Mouse (Mus musculus): Measurements from ENCODE around the gene Taldo1. TPM values are rescaled to one million over a fixed set of nuclear protein-coding genes. Genes with fewer than 3 reads are reported as not detected.
A peak's percentile ranks its signal among the peaks of the same experiment; 100 is the strongest.

Taldo1 gene
- polyA plus RNA-seq, 1 experiment from 2014 or later, result 280 TPM

DNA sequence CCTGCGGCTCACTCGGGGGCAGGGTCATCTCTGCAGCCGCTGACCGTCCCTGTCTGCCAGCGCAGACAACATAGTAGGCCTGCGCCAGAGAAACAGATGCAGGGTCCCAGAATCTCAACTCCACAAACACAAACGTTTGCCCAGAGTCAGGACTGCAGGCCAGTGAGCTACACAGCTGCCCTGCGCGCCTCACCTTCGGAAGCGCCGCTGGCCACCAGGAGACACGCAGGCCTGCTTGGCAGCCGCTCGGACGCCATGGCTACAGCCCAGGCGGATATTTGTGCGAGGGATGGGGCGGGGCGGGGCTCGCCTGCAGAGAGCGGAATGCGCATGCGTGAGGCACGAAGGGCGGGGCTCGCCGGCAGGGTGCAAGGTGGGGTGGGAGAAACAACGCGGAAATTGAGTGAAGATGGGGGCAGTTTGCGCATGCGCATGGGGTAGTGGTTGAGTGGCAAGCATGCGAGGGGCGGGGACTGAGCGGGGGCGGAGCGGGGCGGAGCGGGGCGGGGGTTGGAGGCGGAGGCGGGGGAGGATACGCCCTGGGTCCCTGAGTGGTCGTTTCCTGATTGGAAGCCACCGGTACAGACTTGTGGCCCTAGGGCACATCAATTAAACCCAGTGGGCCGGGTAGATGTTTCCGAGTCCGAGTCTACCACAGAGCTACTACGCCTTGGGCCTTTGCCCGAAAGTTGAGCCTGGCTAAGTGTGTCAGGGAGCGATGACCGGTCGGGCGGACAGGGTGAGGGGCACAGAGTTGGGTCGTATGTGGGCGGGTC, 22.0 kb downstream of the Taldo1 start, which contains the start of gene Gatd1:
Gene Gatd1, minus strand, starts transcription at position 328 of the 776 bp plus-strand sequence.
- Histone ChIP-seq H3K4me1 (peaks cover 15% of the 10 kb centered on the region), H3K36me3 (peaks cover 29% of the 10 kb centered on the region), H3K27me3 (no peaks in the 10 kb centered on the region), H3K4me3 (peak within 1 kb of the TSS; percentile 86), H3K9ac (peak within 1 kb of the TSS; percentile 87), H3K27ac (peak within 1 kb of the TSS; percentile 78), H3K9me3 (no peaks in the 10 kb centered on the region), H3K4me2 (replicated peaks) (peak within 1 kb of the TSS; percentile 84)
- ATAC-seq (ENCODE audit: low FRiP score, low read depth), result peak; percentile 88
- 0% methylated on average over 48 of the region's 56 CpGs for WGBS

DNA sequence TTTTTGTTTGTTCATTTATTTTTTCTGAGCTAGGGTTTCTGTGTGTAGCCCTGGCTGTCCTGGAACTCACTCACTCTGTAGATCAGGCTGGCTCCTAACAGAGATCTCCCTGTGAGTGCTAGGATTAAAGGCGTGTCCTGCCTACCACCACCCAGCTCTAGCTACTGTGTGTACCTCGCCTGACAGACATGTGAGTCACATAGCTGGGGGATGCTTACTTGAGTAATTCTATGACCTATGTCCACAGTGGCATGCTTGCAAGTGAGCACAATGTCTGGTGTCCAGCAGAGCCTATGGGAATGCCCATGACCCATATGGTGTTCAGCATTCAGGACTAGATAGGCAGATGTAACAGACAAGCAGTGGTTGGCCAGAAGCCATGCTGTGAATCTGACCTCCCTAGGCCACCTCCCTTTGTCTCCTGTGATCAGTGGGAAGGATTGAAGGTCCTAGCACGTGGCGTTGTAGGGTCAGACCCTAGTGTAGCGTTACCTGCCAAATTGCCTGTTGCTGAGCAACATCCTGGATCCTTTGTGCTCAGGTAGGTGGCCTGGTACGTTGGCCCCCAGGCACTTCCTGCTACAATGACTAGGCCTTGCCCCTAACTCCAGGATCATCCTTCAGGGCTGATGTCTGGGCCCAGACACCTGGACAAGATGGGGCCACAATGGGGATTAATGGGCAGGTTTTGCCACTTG, 24.3 kb downstream of the Taldo1 start:
- WGBS, result 80% methylated on average over 6 of the region's 6 CpGs
- Histone ChIP-seq H3K9me3 (no peaks in the 10 kb centered on the region), H3K36me3 (peaks cover 6% of the 10 kb centered on the region), H3K4me2 (replicated peaks) (no peak overlapping the region), H3K9ac (no peak overlapping the region), H3K27ac (no peak overlapping the region), H3K4me1 (peaks cover 13% of the 10 kb centered on the region), H3K4me3 (no peak overlapping the region), H3K27me3 (no peaks in the 10 kb centered on the region)
- no peak for ATAC-seq (ENCODE audit: low FRiP score, low read depth)

DNA sequence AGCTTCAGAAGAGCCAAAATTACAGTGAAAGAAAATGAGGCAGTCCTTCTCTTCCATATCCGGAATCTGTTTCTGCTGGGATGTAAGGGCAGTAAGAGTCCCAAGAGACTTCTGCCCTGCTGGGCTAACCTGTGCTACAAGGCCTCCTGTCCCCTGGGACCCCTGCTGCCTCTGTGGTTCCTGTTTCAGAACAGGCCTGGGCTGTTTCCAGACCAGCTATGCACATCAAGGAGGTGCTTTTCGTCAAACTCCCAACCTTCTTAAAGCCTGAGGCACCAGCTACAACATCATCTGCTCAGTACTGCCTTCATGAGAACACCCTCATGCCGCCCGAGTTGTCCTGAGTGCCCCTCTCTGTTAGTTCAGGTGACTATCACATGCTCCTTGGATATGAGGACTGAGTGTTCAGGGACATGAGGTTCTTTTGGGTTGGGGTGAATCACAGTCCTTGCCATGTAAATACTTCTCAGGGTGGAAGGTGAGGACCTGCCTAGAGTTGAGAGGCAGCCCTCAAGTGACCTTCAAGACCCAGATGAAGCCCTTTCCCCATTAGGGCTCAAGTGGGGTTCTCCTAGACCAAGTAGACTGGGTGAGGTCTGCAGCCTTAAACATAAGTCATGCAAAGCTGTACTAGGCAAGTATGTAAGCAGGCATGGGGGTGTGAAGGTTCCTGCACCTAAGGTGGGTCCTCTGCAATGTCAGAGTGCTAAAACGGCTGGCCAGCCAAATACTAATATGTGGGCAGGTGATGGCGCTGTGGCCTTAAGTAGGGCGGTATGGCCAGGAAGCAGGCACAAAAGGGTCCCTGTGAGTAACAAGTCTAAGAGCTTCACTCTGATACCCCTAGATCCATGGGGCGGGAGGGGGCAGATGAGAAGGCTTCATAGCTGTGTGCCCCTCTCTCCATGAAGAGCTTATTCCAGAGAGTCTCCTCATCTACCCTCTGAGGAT, 26.0 kb downstream of the Taldo1 start:
- ATAC-seq (ENCODE audit: low FRiP score, low read depth), result no peak
- H3K4me1 ChIP-seq, result peaks cover 8% of the 10 kb centered on the region
- 68% methylated on average over 8 of the region's 8 CpGs for WGBS
- H3K36me3 ChIP-seq, result no peaks in the 10 kb centered on the region
- no peak overlapping the region for H3K4me2 ChIP-seq (replicated peaks)
- no peaks in the 10 kb centered on the region for H3K9me3 ChIP-seq
- H3K27ac ChIP-seq, result no peak overlapping the region
- H3K27me3 ChIP-seq, result no peaks in the 10 kb centered on the region
- H3K9ac ChIP-seq, result no peak overlapping the region
- H3K4me3 ChIP-seq, result no peak overlapping the region

DNA sequence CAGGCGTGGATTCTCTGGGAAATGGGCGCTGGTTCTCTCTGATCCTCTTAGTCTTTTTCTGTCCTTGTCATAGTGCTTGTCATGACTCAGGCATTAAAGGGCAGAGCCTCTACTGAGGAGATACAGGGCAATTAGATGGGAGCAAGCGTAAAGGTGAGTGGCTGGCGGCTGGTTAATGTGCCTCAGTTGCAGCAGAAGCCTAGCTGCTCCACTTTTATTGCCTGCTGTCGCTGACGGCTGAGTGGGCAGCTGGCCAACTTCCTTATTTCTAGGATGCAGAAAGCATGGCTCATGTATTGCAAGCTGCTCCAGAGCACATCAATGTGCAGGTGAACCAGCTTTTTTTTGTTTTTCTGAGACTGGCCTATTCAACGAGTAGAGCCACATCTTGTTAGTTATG, 27.0 kb downstream of the Taldo1 start:
- H3K9ac ChIP-seq, result no peak overlapping the region
- no peak overlapping the region for H3K4me3 ChIP-seq
- WGBS, result 37% methylated on average over 7 of the region's 7 CpGs
- peaks cover 4% of the 10 kb centered on the region for H3K4me1 ChIP-seq
- no peaks in the 10 kb centered on the region for H3K9me3 ChIP-seq
- no peak overlapping the region for H3K27ac ChIP-seq
- H3K4me2 ChIP-seq (replicated peaks), result no peak overlapping the region
- no peak for ATAC-seq (ENCODE audit: low FRiP score, low read depth)
- H3K27me3 ChIP-seq, result no peaks in the 10 kb centered on the region
- H3K36me3 ChIP-seq, result no peaks in the 10 kb centered on the region

DNA sequence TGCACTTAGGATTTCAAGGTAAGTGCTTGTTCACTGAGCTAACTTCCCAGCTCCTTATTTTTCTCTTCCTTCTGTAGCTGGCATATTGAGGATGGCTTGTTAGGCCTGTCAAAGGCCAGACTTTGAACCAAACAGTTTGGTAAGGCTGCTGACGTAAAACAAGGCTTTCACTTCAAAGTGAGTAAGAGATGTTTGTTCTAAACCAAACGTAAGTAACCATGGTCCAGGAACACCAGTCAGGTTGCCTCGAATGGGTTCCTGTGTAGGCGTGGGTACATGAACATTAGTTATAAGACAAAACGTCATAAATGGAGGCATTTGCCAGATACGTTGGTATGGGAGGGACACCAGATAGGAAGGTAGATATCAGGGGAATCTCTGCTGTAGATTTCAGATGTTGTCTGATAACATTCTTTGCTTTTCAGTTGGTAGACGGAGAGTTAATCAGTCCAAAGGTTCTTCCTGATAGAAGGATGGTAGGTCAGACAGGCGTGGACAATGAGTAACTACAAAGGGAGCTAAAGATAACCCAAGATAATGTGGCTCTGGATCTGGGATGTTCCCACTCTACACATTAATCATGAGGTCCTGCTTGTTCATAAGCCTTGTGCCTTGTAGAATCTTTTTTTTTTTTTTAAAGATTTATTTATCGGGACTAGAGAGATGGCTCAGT, 28.2 kb downstream of the Taldo1 start:
- Histone ChIP-seq H3K4me3 (no peak overlapping the region), H3K27me3 (no peaks in the 10 kb centered on the region), H3K9me3 (no peaks in the 10 kb centered on the region), H3K4me2 (replicated peaks) (no peak overlapping the region), H3K36me3 (no peaks in the 10 kb centered on the region), H3K4me1 (peaks cover 4% of the 10 kb centered on the region), H3K9ac (no peak overlapping the region), H3K27ac (no peak overlapping the region)
- WGBS, result 78% methylated on average over 9 of the region's 9 CpGs
- no peak for ATAC-seq (ENCODE audit: low FRiP score, low read depth)

DNA sequence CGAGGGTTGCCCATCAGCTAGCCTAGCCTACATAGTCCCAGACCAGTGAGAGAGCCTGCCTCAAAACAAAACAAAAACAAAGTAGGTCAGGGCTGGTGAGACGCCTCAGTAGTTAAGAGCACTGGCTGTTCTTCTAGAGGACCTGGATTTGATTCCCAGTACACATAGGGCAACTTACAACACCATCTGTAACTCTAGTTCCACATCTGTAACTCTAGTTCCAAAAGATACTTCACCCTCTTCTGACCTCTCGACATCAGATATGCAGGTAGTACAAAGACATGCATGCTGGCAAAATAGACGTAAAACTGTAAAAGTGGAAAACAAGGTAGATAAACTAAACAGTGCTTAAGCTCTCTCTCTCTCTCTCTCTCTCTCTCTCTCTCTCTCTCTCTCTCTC, 31.8 kb downstream of the Taldo1 start:
- no peak for ATAC-seq (ENCODE audit: low FRiP score, low read depth)
- H3K36me3 ChIP-seq, result no peaks in the 10 kb centered on the region
- no peaks in the 10 kb centered on the region for H3K27me3 ChIP-seq
- peaks cover 8% of the 10 kb centered on the region for H3K4me1 ChIP-seq
- no peak overlapping the region for H3K4me2 ChIP-seq (replicated peaks)
- H3K9me3 ChIP-seq, result no peaks in the 10 kb centered on the region
- no peak overlapping the region for H3K27ac ChIP-seq
- no peak overlapping the region for H3K4me3 ChIP-seq
- H3K9ac ChIP-seq, result no peak overlapping the region
- 70% methylated on average over 4 of the region's 4 CpGs for WGBS

DNA sequence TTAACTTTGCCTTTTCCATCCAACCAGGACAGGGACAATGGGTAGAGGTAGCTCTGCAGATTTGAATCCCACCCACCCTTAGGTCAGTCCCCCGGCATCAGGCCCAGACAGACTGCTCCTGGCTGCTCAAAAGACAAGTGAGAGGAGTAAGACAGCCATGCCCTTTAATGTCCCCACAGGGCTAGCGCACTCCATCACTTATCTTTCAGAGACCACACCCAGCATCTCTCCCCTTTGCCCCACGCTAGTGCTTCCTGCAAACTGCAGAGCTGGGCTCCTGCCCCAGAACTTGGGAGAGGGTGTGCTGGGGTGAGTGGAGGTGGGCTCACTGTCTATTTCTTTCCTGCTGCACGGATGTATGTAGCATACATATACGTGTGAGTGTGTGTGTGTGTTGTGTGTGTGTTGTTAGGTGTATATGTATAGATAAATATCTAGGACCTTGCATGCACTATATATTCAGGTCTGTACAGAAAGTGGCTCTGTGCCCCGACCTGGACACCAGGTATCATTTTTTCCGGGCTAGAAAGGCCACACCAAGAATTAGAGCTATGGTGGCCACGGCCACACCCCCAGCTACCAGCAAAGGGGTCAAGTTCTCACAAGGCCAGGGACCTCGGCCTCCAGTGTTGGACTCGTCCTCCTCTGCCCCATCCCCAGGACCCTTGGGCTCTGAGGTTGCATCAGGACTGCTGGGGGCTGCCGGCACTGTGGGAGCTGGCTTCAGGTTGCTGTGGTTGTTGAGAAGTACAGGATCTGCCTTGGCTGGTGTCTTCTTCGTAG, 35.1 kb downstream of the Taldo1 start:
- H3K27me3 ChIP-seq, result no peaks in the 10 kb centered on the region
- no peak overlapping the region for H3K27ac ChIP-seq
- no peak overlapping the region for H3K9ac ChIP-seq
- H3K9me3 ChIP-seq, result no peaks in the 10 kb centered on the region
- H3K4me3 ChIP-seq, result no peak overlapping the region
- peaks cover 21% of the 10 kb centered on the region for H3K4me1 ChIP-seq
- 80% methylated on average over 12 of the region's 12 CpGs for WGBS
- no peak overlapping the region for H3K4me2 ChIP-seq (replicated peaks)
- peaks cover 22% of the 10 kb centered on the region for H3K36me3 ChIP-seq
- ATAC-seq (ENCODE audit: low FRiP score, low read depth), result no peak

DNA sequence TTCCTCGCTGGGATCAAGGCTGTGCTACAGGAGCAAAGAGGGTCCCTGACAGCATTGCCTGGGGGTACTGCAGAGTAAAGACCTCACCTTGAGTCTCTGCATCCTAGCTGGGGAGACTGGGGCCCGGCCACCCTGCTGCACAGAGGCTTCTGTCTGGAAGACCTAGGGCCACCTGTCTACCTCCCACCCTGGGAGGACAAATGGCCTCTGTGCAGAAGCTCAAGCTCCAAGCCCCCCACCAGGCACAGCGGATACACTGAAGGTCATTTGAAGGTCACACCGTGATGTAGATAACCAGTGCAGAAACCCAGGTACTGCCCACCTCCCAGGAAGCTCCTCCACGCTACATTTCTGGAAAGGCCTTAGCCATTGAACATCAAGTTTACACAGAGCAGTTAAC, 36.7 kb downstream of the Taldo1 start:
- Histone ChIP-seq H3K9me3 (no peaks in the 10 kb centered on the region), H3K27ac (no peak overlapping the region), H3K4me3 (peak overlapping the region; percentile 36), H3K36me3 (peaks cover 38% of the 10 kb centered on the region), H3K4me2 (replicated peaks) (peak overlapping the region; percentile 62), H3K4me1 (peaks cover 26% of the 10 kb centered on the region), H3K9ac (peak overlapping the region; percentile 56; the same call in 1 of the 2 replicates), H3K27me3 (no peaks in the 10 kb centered on the region)
- ATAC-seq (ENCODE audit: low FRiP score, low read depth), result no peak
- WGBS, result 59% methylated on average over 5 of the region's 5 CpGs

DNA sequence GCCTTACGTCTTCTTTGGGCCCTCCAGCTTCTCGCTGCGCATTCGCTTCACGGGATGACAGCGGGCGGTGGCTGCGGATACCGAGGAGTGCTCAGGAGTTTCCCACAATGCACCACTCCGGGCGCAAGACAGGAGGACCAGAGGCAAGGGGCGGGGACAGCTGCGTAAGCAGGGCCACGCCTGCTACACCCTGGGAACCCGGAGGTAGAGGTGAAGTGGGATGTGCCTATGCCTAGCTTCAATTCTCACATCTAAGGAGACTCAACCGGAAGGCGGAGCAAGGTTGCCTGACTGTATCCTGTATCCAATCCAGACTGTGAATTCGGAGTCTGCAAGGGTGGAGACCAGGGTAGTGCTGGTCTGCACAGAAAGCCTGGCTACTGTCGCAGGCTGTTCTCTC, 37.3 kb downstream of the Taldo1 start, which contains the start of gene Cend1:
Gene Cend1, minus strand, starts transcription at position 182 of the 400 bp plus-strand sequence.
- H3K4me1 ChIP-seq, result peaks cover 32% of the 10 kb centered on the region
- no peaks in the 10 kb centered on the region for H3K9me3 ChIP-seq
- WGBS, result 4% methylated on average over 19 of the region's 19 CpGs
- ATAC-seq (ENCODE audit: low FRiP score, low read depth), result peak; percentile 78
- H3K27me3 ChIP-seq, result no peaks in the 10 kb centered on the region
- H3K9ac ChIP-seq, result peak within 1 kb of the TSS; percentile 56
- H3K36me3 ChIP-seq, result peaks cover 40% of the 10 kb centered on the region
- peak within 1 kb of the TSS; percentile 36 for H3K4me3 ChIP-seq
- H3K27ac ChIP-seq, result 0 out of 2 replicates have a peak within 1 kb of the TSS, but pooled peaks have one; percentile 22
- peak within 1 kb of the TSS; percentile 62 for H3K4me2 ChIP-seq (replicated peaks)

DNA sequence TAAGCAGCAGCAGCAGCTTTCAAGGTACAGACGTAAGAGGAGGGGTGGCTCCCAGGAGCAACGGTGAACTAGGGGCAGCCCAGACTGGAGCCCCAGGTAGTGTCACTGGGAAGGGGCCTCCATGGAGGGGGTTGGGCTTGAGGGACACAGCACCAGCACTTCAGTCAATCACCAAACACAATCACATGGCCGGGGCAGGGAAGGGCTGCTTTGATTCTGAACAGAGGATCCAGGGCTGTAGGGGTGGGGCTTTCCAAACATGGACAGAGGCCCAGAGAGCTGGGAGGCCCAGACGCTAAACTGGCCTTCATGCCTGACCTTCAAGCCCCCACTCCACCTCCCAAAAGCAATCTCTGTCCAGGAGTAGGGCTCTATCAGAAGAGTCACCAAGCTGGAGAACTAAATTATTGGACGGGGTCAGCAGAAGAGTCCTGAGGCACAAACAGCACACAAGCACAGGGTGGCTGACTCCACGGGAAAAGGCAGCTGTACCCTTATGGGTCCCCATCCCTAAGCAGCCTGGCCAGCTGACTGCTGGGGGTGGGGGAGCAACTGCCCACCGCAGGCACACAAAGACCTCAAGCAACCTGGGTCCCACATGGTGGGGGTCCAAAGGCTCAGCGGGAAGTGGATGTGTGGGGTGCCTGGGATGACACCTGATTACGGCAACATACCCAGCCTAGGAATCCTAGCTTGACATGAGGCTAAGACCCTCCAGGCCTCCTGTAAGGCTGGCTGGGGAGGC, 38.0 kb downstream of the Taldo1 start:
- no peak for ATAC-seq (ENCODE audit: low FRiP score, low read depth)
- H3K4me2 ChIP-seq (replicated peaks), result peak overlapping the region; percentile 62
- WGBS, result 64% methylated on average over 9 of the region's 9 CpGs
- peaks cover 40% of the 10 kb centered on the region for H3K36me3 ChIP-seq
- no peaks in the 10 kb centered on the region for H3K27me3 ChIP-seq
- H3K4me1 ChIP-seq, result peaks cover 39% of the 10 kb centered on the region
- H3K4me3 ChIP-seq, result no peak overlapping the region
- H3K9ac ChIP-seq, result 0 out of 2 replicates have a peak overlapping the region, but pooled peaks have one; percentile 56
- H3K27ac ChIP-seq, result 0 out of 2 replicates have a peak overlapping the region, but pooled peaks have one; percentile 22
- H3K9me3 ChIP-seq, result no peaks in the 10 kb centered on the region
